Mouse (Mus musculus) limb, embryonic 13.5 days (tissue): ENCODE results near the gene Ciao1. TPM values are rescaled to one million over a fixed set of nuclear protein-coding genes. Genes with fewer than 3 reads are reported as not detected.

Source experiments
- ATAC-seq: fragments of 200-750 bp; cut with Nextera tagmentation; 2 replicates; pipeline ENCODE4 v1.8.0; 2017; ENCODE audit warnings: low read depth, moderate number of reproducible peaks, moderate TSS enrichment; ENCODE audit not compliant: low FRiP score
- H3K27ac ChIP-seq: fragments of 300-500 bp; sonication (generic); 2 replicates; pipeline ENCODE4 v1.5.1; 2015; ENCODE audit warnings: inconsistent platforms, mild to moderate bottlenecking, moderate library complexity
- H3K27me3 ChIP-seq: fragments of 300-500 bp; sonication (generic); 2 replicates; pipeline ENCODE4 v1.6.1; 2015; ENCODE audit warnings: mild to moderate bottlenecking, inconsistent platforms
- H3K36me3 ChIP-seq: fragments of 300-500 bp; sonication (generic); 2 replicates; pipeline ENCODE4 v1.6.1; 2015; ENCODE audit warnings: inconsistent platforms, mild to moderate bottlenecking, moderate library complexity
- H3K4me1 ChIP-seq: fragments of 300-500 bp; sonication (generic); 2 replicates; pipeline ENCODE4 v1.6.1; 2015; ENCODE audit warnings: inconsistent platforms
- H3K4me2 ChIP-seq: fragments of 300-500 bp; sonication (generic); replicated peaks from 2 replicates; pipeline ENCODE4 v1.6.1; 2015; ENCODE audit warnings: inconsistent platforms, mild to moderate bottlenecking, moderate library complexity
- H3K4me3 ChIP-seq: fragments of 300-500 bp; sonication (generic); 2 replicates; pipeline ENCODE4 v1.5.1; 2015; ENCODE audit warnings: moderate library complexity, mild to moderate bottlenecking, inconsistent platforms
- H3K9ac ChIP-seq: fragments of 300-500 bp; sonication (generic); 2 replicates; pipeline ENCODE4 v1.6.1; 2015; ENCODE audit warnings: mild to moderate bottlenecking, inconsistent platforms
- H3K9me3 ChIP-seq: fragments of 300-500 bp; sonication (generic); 2 replicates; pipeline ENCODE4 v1.6.1; 2016; ENCODE audit warnings: inconsistent platforms
- WGBS: fragments of 180-500 bp; shearing (Covaris S2); methylation state at CpG from one replicate; pipeline ENCODE4 v1.1.7; 2015; 5-methylcytosine and 5-hydroxymethylcytosine counted together
- polyA plus RNA-seq: library from polyadenylated mRNA; unstranded; fragments of >200 nt; fragmentation: Nextera tagmentation; extraction: Ambion mirVana; gene quantifications from 2 replicates; pipeline ENCODE4 v1.2.1, GENCODE M21; 2015

Ciao1 gene
- polyA plus RNA-seq, 1 experiment from 2014 or later = 65.6 TPM

GRCm38 (mm10) chr2:127269491-127270299 is 22.1 kb upstream of the Ciao1 start, which contains the start of gene Stard7:
Gene Stard7, plus strand, starts transcription at chr2:127270218.
- peak within 1 kb of the TSS; percentile 95 for H3K27ac ChIP-seq
- H3K36me3 ChIP-seq = peaks cover 10% of the 10 kb centered on the region
- H3K4me1 ChIP-seq = peaks cover 11% of the 10 kb centered on the region
- no peaks in the 10 kb centered on the region for H3K27me3 ChIP-seq
- H3K4me2 ChIP-seq = peak within 1 kb of the TSS; percentile 72
- H3K9ac ChIP-seq = peak within 1 kb of the TSS; percentile 91
- H3K4me3 ChIP-seq = peak within 1 kb of the TSS; percentile 95
- peak; percentile 99 for ATAC-seq
- no peaks in the 10 kb centered on the region for H3K9me3 ChIP-seq
- WGBS = under 1% methylated on average over 49 of the region's 49 CpGs

- H3K9ac ChIP-seq = no peak overlapping the region
- no peak for ATAC-seq
- H3K36me3 ChIP-seq = peaks cover 4% of the 10 kb centered on the region
- H3K9me3 ChIP-seq = no peaks in the 10 kb centered on the region
- 49% methylated on average over 4 of the region's 4 CpGs for WGBS
- H3K27ac ChIP-seq = no peak overlapping the region
- H3K4me3 ChIP-seq = no peak overlapping the region
- H3K27me3 ChIP-seq = no peaks in the 10 kb centered on the region
- H3K4me2 ChIP-seq = no peak overlapping the region
- peaks cover 8% of the 10 kb centered on the region for H3K4me1 ChIP-seq
Measured at GRCm38 (mm10) chr2:127267854-127268253, 20.2 kb upstream of the Ciao1 start.

- no peaks in the 10 kb centered on the region for H3K27me3 ChIP-seq
- peaks cover 26% of the 10 kb centered on the region for H3K36me3 ChIP-seq
- no peak overlapping the region for H3K4me2 ChIP-seq
- H3K4me1 ChIP-seq = no peaks in the 10 kb centered on the region
- no peak overlapping the region for H3K4me3 ChIP-seq
- no peak for ATAC-seq
- no peaks in the 10 kb centered on the region for H3K9me3 ChIP-seq
- H3K27ac ChIP-seq = no peak overlapping the region
- no peak overlapping the region for H3K9ac ChIP-seq
Measured at GRCm38 (mm10) chr2:127262480-127262879, 14.9 kb upstream of the Ciao1 start.

GRCm38 (mm10) chr2:127259340-127259739 is 11.7 kb upstream of the Ciao1 start:
- Histone ChIP-seq H3K27me3 (no peaks in the 10 kb centered on the region), H3K9me3 (no peaks in the 10 kb centered on the region), H3K4me1 (no peaks in the 10 kb centered on the region), H3K4me3 (no peak overlapping the region), H3K36me3 (peaks cover 44% of the 10 kb centered on the region), H3K27ac (no peak overlapping the region), H3K4me2 (no peak overlapping the region), H3K9ac (no peak overlapping the region)
- no peak for ATAC-seq
- WGBS = 91% methylated on average over 5 of the region's 5 CpGs

GRCm38 (mm10) chr2:127255294-127255693 is 7.7 kb upstream of the Ciao1 start:
- Histone ChIP-seq H3K9ac (no peak overlapping the region), H3K4me3 (no peak overlapping the region), H3K9me3 (no peaks in the 10 kb centered on the region), H3K4me1 (no peaks in the 10 kb centered on the region), H3K4me2 (no peak overlapping the region), H3K36me3 (peaks cover 43% of the 10 kb centered on the region), H3K27ac (no peak overlapping the region), H3K27me3 (no peaks in the 10 kb centered on the region)
- 82% methylated on average over 6 of the region's 6 CpGs for WGBS
- no peak for ATAC-seq

- ATAC-seq = no peak
- H3K9ac ChIP-seq = no peak overlapping the region
- WGBS = 80% methylated on average over 3 of the region's 3 CpGs
- no peaks in the 10 kb centered on the region for H3K4me1 ChIP-seq
- H3K27ac ChIP-seq = no peak overlapping the region
- H3K36me3 ChIP-seq = peaks cover 38% of the 10 kb centered on the region
- no peak overlapping the region for H3K4me2 ChIP-seq
- H3K9me3 ChIP-seq = no peaks in the 10 kb centered on the region
- no peaks in the 10 kb centered on the region for H3K27me3 ChIP-seq
- no peak overlapping the region for H3K4me3 ChIP-seq
Measured at GRCm38 (mm10) chr2:127254604-127255134, 7.1 kb upstream of the Ciao1 start.

- peaks cover 11% of the 10 kb centered on the region for H3K4me1 ChIP-seq
- no peak overlapping the region for H3K9ac ChIP-seq
- no peak overlapping the region for H3K27ac ChIP-seq
- H3K9me3 ChIP-seq = no peaks in the 10 kb centered on the region
- peaks cover 20% of the 10 kb centered on the region for H3K36me3 ChIP-seq
- ATAC-seq = no peak
- H3K4me2 ChIP-seq = no peak overlapping the region
- 69% methylated on average over 5 of the region's 5 CpGs for WGBS
- H3K4me3 ChIP-seq = no peak overlapping the region
- H3K27me3 ChIP-seq = no peaks in the 10 kb centered on the region
Measured at GRCm38 (mm10) chr2:127252787-127253186, 5.2 kb upstream of the Ciao1 start.

GRCm38 (mm10) chr2:127251880-127252527 is 4.4 kb upstream of the Ciao1 start:
- peak overlapping the region; percentile 19 for H3K9ac ChIP-seq
- peaks cover 12% of the 10 kb centered on the region for H3K36me3 ChIP-seq
- H3K27ac ChIP-seq = no peak overlapping the region
- no peak overlapping the region for H3K4me2 ChIP-seq
- ATAC-seq = no peak
- H3K4me1 ChIP-seq = peaks cover 12% of the 10 kb centered on the region
- no peaks in the 10 kb centered on the region for H3K9me3 ChIP-seq
- no peaks in the 10 kb centered on the region for H3K27me3 ChIP-seq
- WGBS = 64% methylated on average over 3 of the region's 3 CpGs
- no peak overlapping the region for H3K4me3 ChIP-seq

- Histone ChIP-seq H3K9me3 (no peaks in the 10 kb centered on the region), H3K27ac (no peak overlapping the region), H3K4me2 (no peak overlapping the region), H3K27me3 (no peaks in the 10 kb centered on the region), H3K9ac (peak overlapping the region; percentile 19), H3K4me1 (peaks cover 17% of the 10 kb centered on the region), H3K36me3 (peaks cover 7% of the 10 kb centered on the region), H3K4me3 (no peak overlapping the region)
- WGBS = 83% methylated on average over 3 of the region's 3 CpGs
- ATAC-seq = no peak
Measured at GRCm38 (mm10) chr2:127251457-127251856, 3.8 kb upstream of the Ciao1 start.

- H3K9me3 ChIP-seq = no peaks in the 10 kb centered on the region
- no peak overlapping the region for H3K4me2 ChIP-seq
- H3K36me3 ChIP-seq = peaks cover 10% of the 10 kb centered on the region
- whole genome bisulfite sequencing = 93% methylated on average over 9 of the region's 9 CpGs
- no peak overlapping the region for H3K27ac ChIP-seq
- no peak overlapping the region; the same call in 1 of the 2 replicates for H3K9ac ChIP-seq
- peaks cover 20% of the 10 kb centered on the region for H3K4me1 ChIP-seq
- no peaks in the 10 kb centered on the region for H3K27me3 ChIP-seq
- no peak overlapping the region for H3K4me3 ChIP-seq
- no peak for ATAC-seq
Measured at GRCm38 (mm10) chr2:127250291-127251008, 2.8 kb upstream of the Ciao1 start.

- Histone ChIP-seq H3K27me3 (no peaks in the 10 kb centered on the region), H3K4me1 (peaks cover 20% of the 10 kb centered on the region), H3K4me2 (peak overlapping the region; percentile 100), H3K4me3 (peak overlapping the region; percentile 91), H3K9me3 (no peaks in the 10 kb centered on the region), H3K36me3 (peaks cover 30% of the 10 kb centered on the region), H3K27ac (peak overlapping the region; percentile 48; the same call in 1 of the 2 replicates), H3K9ac (peak overlapping the region; percentile 87)
- ATAC-seq = peak; percentile 64
- under 1% methylated on average over 39 of the region's 39 CpGs for WGBS
Measured at GRCm38 (mm10) chr2:127248334-127249004, 853 bp upstream of the Ciao1 start.
